Mouse (Mus musculus): ENCODE data around the gene Myo5c. TPM values are rescaled to one million over a fixed set of nuclear protein-coding genes. Genes with fewer than 3 reads are reported as not detected.
"Not testable (repeated sequence)": the region's sequence is repeated elsewhere in the genome, so short reads cannot be mapped to it uniquely, and the experiment has no call there.

Gene Myo5c
- polyA plus RNA-seq, 1 experiment, result 1.2 TPM

- TF ChIP-seq POLR2A (IDR thresholded peaks at IDR 0.05; ENCODE audit: borderline replicate concordance, control insufficient read depth, low read depth, low read length), result no peak
- TF ChIP-seq CTCF (IDR thresholded peaks at IDR 0.05; ENCODE audit: control insufficient read depth, insufficient read depth, low read length), result no peak
- WGBS, result 45% methylated on average over 1 of the region's 1 CpGs
- H3K4me1 ChIP-seq (ENCODE audit: control insufficient read depth, insufficient read depth, low read length), result no peaks in the 10 kb centered on the region; the same call in none of the 2 replicates
- H3K27ac ChIP-seq (ENCODE audit: control insufficient read depth, insufficient read depth, low read depth, low read length, poor library complexity), result no peak overlapping the region
- no peak overlapping the region for H3K4me3 ChIP-seq (replicated peaks; ENCODE audit: control insufficient read depth, low read depth, low read length)
These were observed 16.5 kb downstream of the Myo5c start for GRCm38 (mm10) chr9:75248359-75248758.

GRCm38 (mm10) chr9:75248874-75249273, 17.1 kb downstream of the Myo5c start:
- Histone ChIP-seq H3K27ac (ENCODE audit: control insufficient read depth, insufficient read depth, low read depth, low read length, poor library complexity) (no peak overlapping the region), H3K4me1 (ENCODE audit: control insufficient read depth, insufficient read depth, low read length) (no peaks in the 10 kb centered on the region; the same call in none of the 2 replicates), H3K4me3 (replicated peaks; ENCODE audit: control insufficient read depth, low read depth, low read length) (no peak overlapping the region)
- TF ChIP-seq CTCF (IDR thresholded peaks at IDR 0.05; ENCODE audit: control insufficient read depth, insufficient read depth, low read length) (no peak), POLR2A (IDR thresholded peaks at IDR 0.05; ENCODE audit: borderline replicate concordance, control insufficient read depth, low read depth, low read length) (no peak)

- not testable (repeated sequence) for H3K27ac ChIP-seq (ENCODE audit: control insufficient read depth, insufficient read depth, low read depth, low read length, poor library complexity); H3K4me1 ChIP-seq (ENCODE audit: control insufficient read depth, insufficient read depth, low read length); H3K4me3 ChIP-seq (replicated peaks; ENCODE audit: control insufficient read depth, low read depth, low read length)
- 39% methylated on average over 6 of the region's 6 CpGs for WGBS
These were observed 21.3 kb downstream of the Myo5c start for GRCm38 (mm10) chr9:75253158-75253557.

DNA sequence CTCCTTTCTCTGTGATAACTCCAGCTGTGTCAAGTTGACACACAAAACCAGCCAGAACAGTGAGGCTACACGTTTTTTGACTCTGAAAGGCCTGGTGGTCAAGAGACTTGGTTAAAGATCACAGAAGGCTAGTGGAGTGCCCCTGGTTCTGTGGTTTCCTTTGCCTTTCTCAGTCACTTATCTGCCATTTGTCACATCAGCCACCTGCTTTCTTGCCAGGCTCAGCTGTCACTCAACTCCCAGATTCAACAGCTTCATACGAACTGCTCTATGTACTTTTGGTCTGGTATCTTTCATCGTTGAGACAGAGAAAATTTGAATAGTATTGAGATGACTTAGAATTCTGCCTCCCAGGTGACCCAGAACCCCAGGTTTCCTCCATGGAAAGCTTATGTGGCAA, 21.9 kb downstream of the Myo5c start:
- H3K4me3 ChIP-seq (replicated peaks; ENCODE audit: control insufficient read depth, low read depth, low read length), result no peak overlapping the region
- H3K27ac ChIP-seq (ENCODE audit: control insufficient read depth, insufficient read depth, low read depth, low read length, poor library complexity), result peak overlapping the region; percentile 27; the same call in 1 of the 2 replicates
- peaks cover 4% of the 10 kb centered on the region for H3K4me1 ChIP-seq (ENCODE audit: control insufficient read depth, insufficient read depth, low read length)
- WGBS, result 7% methylated on average over 3 of the region's 3 CpGs
- TF ChIP-seq CTCF (IDR thresholded peaks at IDR 0.05; ENCODE audit: control insufficient read depth, insufficient read depth, low read length) (no peak), POLR2A (IDR thresholded peaks at IDR 0.05; ENCODE audit: borderline replicate concordance, control insufficient read depth, low read depth, low read length) (no peak)

- Histone ChIP-seq H3K4me1 (ENCODE audit: control insufficient read depth, insufficient read depth, low read length) (peaks cover 4% of the 10 kb centered on the region), H3K27ac (ENCODE audit: control insufficient read depth, insufficient read depth, low read depth, low read length, poor library complexity) (peak overlapping the region; percentile 27), H3K4me3 (replicated peaks; ENCODE audit: control insufficient read depth, low read depth, low read length) (no peak overlapping the region)
- TF ChIP-seq POLR2A (IDR thresholded peaks at IDR 0.05; ENCODE audit: borderline replicate concordance, control insufficient read depth, low read depth, low read length) (no peak), CTCF (IDR thresholded peaks at IDR 0.05; ENCODE audit: control insufficient read depth, insufficient read depth, low read length) (no peak)
- 18% methylated on average over 13 of the region's 13 CpGs for WGBS
These were observed 22.6 kb downstream of the Myo5c start for GRCm38 (mm10) chr9:75254196-75254955.

DNA sequence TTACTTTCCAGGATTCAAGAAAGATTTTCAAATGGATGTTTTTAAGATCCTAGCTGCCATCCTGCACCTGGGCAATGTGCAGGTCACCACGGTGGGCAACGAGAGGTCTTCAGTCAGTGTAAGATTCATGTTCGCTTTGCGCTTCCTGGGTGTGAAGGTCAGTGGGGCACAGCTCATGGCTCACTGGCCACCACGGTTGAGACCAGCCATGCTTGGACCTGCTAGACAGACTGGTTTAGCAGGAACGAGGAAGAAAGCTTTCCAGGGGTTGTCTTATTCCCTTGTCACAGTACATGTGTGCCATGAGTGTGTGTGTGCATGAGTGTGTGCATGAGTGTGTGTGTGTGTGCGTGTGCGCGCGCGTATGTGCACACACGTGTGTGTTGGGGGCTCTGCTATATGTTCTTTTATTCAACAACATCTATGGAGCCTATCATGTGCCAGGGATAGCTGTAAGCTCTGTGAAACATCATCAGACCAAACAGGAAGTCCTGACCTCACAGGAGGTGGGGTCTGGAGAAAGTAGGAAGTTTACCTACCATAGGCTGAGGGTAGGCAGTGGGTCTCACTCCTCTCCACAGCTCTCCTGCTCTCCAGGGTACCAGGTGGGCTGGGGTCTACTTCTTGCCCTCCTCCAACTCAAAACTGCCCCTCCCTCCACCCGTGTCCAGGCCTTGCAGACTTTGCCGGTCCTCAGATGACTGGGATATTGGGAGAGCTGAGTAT, 24.2 kb downstream of the Myo5c start:
- TF ChIP-seq POLR2A (IDR thresholded peaks at IDR 0.05; ENCODE audit: borderline replicate concordance, control insufficient read depth, low read depth, low read length) (no peak), CTCF (IDR thresholded peaks at IDR 0.05; ENCODE audit: control insufficient read depth, insufficient read depth, low read length) (no peak)
- Histone ChIP-seq H3K27ac (ENCODE audit: control insufficient read depth, insufficient read depth, low read depth, low read length, poor library complexity) (no peak overlapping the region), H3K4me1 (ENCODE audit: control insufficient read depth, insufficient read depth, low read length) (peaks cover 4% of the 10 kb centered on the region), H3K4me3 (replicated peaks; ENCODE audit: control insufficient read depth, low read depth, low read length) (no peak overlapping the region)
- WGBS, result 63% methylated on average over 14 of the region's 14 CpGs

GRCm38 (mm10) chr9:75258792-75259191, 27.0 kb downstream of the Myo5c start:
- peaks cover 6% of the 10 kb centered on the region for H3K4me1 ChIP-seq (ENCODE audit: control insufficient read depth, insufficient read depth, low read length)
- H3K4me3 ChIP-seq (replicated peaks; ENCODE audit: control insufficient read depth, low read depth, low read length), result no peak overlapping the region
- no peak overlapping the region for H3K27ac ChIP-seq (ENCODE audit: control insufficient read depth, insufficient read depth, low read depth, low read length, poor library complexity)
- TF ChIP-seq POLR2A (IDR thresholded peaks at IDR 0.05; ENCODE audit: borderline replicate concordance, control insufficient read depth, low read depth, low read length) (no peak), CTCF (IDR thresholded peaks at IDR 0.05; ENCODE audit: control insufficient read depth, insufficient read depth, low read length) (no peak)
- WGBS, result 69% methylated on average over 4 of the region's 4 CpGs

DNA sequence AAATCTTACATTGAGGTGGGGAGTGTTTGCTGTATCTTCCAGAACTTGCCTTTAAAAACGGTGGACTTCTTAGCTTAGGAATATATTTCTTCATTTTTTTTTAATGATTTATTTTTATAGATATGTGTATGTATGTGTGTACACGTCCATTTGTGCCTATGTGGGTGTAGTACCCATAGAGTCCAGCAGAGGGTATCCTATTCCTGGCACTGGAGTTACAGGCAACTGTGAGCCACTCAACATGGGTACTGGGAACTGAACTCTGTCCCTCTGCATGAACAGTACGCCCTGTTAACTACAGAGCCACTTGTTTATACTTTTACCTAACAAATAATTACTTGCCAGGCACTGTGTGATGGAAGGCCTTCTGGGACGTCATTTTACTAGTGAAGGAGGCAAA, 27.8 kb downstream of the Myo5c start:
- Histone ChIP-seq H3K4me3 (replicated peaks; ENCODE audit: control insufficient read depth, low read depth, low read length) (no peak overlapping the region), H3K4me1 (ENCODE audit: control insufficient read depth, insufficient read depth, low read length) (peaks cover 6% of the 10 kb centered on the region), H3K27ac (ENCODE audit: control insufficient read depth, insufficient read depth, low read depth, low read length, poor library complexity) (no peak overlapping the region)
- TF ChIP-seq POLR2A (IDR thresholded peaks at IDR 0.05; ENCODE audit: borderline replicate concordance, control insufficient read depth, low read depth, low read length) (no peak), CTCF (IDR thresholded peaks at IDR 0.05; ENCODE audit: control insufficient read depth, insufficient read depth, low read length) (no peak)
- WGBS, result 81% methylated on average over 4 of the region's 4 CpGs
